Mouse (Mus musculus): ENCODE results near the gene Ctrb1.

Ctrb1 gene

DNA sequence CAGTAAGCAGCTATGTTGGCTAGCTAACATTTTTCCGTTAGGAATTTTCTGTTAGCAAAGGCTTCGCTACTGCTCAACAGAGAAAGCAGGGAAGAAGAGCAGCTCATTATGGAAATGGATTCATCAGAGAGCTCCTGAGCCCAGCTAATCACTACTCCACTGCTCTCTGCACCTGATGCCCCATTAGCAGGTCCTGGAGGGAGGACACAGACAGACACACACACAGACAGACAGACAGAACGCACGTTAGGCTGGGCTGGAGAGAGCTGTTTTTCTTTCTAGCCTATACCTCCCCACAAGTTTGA lies 26.6 kb upstream of the Ctrb1 start:
- DNase-seq (ENCODE audit: low read depth, low spot score), result no peak

GRCm38 (mm10) chr8:111716603-111717487 lies 26.0 kb upstream of the Ctrb1 start:
- DNase-seq (ENCODE audit: low read depth, low spot score), result no peak

GRCm38 (mm10) chr8:111715514-111715913 lies 24.7 kb upstream of the Ctrb1 start:
- DNase-seq (ENCODE audit: low read depth, low spot score), result no peak

GRCm38 (mm10) chr8:111714295-111714694 lies 23.5 kb upstream of the Ctrb1 start:
- DNase-seq (ENCODE audit: low read depth, low spot score), result no peak

DNA sequence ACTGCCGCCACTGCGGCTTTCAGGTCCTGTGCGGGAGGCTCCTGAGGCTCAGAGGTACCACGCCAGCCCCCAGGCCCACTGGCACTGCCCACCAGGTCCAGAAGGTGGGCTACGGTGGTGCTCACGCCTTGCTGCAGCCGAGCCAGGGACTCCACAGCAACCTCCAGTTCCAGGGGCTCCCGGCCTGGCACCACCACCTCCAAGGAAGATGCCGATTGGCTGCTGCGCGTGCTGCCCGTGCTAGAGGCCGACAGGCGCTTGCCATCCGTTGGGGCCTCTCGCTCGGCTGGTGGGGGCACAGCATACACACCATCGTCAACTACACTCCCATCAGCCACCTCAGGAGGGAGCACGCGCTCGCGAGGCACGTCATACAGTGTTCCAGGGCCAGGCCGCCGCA lies 23.0 kb upstream of the Ctrb1 start:
- no peak for DNase-seq (ENCODE audit: low read depth, low spot score)

GRCm38 (mm10) chr8:111713291-111713690 lies 22.5 kb upstream of the Ctrb1 start:
- no peak for DNase-seq (ENCODE audit: low read depth, low spot score)

DNA sequence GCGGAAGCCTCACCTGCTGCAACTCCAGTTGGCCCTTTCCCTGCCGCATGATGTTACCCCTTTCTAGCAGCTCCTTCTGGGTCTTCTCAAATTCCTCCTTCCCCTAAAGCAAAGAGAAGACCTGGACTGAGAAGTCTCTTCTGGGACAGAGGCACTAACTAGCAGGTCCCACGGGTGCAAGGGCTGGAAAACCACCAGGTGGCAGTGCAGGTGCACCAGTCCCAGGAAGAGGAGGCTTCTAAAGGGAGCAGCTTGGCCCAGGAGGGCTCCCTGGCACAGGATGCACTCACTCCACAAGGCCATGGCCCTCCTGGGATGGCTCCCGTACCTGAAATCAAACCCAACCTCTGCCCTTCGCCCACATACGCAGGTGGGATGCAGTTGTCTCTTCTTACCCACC lies 21.8 kb upstream of the Ctrb1 start:
- DNase-seq (ENCODE audit: low read depth, low spot score), result peak; percentile 58

DNA sequence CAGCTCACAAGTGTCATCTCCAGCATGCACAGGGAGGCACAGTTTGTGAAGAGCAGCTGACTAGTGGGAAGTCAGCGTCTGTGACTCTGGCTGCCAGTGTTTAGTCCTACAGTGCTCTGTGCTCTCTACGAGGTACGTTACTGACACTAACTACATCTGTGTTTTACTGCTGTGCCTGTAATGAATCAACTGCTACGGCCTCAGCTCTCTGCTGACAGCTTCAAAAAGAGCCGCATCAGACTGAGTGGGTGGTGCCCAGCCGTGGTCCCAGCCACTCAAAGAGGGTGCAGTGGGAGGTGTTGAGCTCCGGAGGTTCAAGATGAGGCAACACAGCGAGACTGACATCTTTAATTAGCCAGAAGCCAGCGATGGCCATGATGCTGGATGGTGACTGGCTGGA lies 21.3 kb upstream of the Ctrb1 start:
- DNase-seq (ENCODE audit: low read depth, low spot score), result no peak

- DNase-seq (ENCODE audit: low read depth, low spot score), result no peak
Observed at GRCm38 (mm10) chr8:111710777-111711485, 20.1 kb upstream of the Ctrb1 start.

- DNase-seq (ENCODE audit: low read depth, low spot score), result no peak
Observed at GRCm38 (mm10) chr8:111709223-111709622, 18.4 kb upstream of the Ctrb1 start.

DNA sequence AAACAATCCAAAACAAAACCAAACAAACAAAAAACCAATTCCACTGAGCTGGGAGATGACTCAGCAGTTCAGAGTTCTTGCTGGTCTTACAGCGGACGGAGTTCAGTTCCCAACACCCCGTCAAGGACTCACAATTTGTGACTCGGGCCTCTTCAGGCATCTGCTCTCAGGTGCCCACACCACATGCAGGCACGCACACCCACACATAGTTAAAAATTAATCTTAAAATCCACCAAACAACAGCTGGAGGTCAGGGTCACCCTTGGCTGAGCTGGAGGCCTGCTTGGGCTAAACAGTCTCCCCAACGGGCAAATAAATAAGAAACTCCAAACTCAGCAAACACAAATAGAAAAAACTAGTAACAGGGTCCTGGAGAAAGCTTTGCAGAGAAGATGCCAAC lies 17.5 kb upstream of the Ctrb1 start:
- no peak for DNase-seq (ENCODE audit: low read depth, low spot score)

DNA sequence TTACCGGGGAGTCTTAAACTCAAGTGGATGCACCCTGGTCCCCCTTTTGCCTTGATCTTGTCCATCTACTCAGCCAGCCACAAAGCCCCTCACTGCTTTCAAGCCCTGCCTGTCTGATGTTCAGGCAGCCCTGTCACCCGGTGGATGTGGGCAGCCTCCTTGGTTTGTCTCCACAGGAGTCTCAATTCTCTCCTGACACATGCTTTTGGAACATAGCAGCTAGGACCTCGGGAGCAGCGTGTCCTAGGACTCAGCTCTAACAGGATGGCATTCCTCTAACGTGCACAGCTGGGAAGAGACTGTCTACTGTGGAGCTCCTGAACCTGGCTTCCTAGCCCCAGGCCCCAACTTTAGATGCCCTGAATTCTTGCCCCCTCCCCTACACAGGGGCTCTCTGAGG lies 14.9 kb upstream of the Ctrb1 start:
- no peak for DNase-seq (ENCODE audit: low read depth, low spot score)

DNA sequence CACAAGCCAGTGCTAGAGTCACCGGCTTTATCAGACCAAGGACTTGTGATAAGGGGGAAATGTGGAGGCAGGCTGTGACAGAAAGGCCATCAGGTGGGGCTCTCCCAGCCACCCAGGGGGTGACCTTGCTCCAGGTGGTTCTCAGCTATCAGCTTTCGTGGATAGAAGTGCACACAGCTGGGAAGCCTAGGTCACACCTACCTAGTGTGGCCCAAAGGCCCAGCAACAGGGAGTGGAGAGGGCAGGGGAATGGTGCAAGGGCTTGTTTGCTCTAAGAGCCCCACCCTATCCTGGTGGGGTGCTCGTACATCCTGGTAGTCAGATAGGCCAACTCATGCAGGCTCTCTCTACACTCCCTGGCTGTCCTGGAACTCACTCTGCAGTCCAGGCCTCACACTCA lies 14.4 kb upstream of the Ctrb1 start:
- no peak for DNase-seq (ENCODE audit: low read depth, low spot score)

- DNase-seq (ENCODE audit: low read depth, low spot score), result no peak
Observed at GRCm38 (mm10) chr8:111704585-111704984, 13.8 kb upstream of the Ctrb1 start.

DNA sequence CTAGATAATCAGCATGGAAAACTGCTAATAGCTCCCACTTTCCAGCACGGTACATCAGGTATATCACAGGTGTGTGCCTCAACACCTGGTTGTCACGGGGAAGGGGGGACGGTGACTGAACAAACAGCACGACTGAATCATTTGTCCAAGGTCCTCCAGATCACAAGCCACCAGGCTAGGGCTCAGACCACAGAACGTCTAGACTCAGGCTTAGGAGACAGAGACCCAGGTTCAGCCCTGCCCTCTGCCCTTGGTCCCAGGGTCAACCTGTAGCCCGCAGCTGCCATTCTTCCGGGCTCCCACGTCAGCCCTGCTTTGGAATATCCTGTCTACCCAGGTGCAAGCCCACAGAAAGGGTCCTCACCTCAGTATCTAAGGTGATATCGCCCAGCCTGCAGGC lies 10.6 kb upstream of the Ctrb1 start:
- no peak for DNase-seq (ENCODE audit: low read depth, low spot score)

GRCm38 (mm10) chr8:111700740-111701139 lies 9.9 kb upstream of the Ctrb1 start:
- DNase-seq (ENCODE audit: low read depth, low spot score), result no peak

DNA sequence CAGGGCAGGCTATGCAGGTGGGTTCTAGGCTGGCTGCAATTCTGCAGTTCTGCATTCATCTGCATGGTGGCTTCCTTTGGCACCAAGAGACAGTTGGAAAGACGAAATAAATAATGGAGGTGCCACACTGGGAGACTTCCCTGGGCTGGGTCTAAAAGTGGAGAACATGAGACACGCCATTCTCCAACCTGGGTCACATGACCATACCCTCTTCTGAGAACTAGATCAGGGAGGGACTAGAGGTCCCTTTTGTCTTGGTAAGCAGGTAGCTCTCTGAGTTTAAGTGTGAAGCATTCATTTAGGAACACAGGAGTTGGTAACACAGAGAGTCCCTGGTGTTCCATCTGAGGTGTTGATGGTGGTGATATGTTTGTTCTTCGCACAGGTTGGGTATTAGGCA lies 9.4 kb upstream of the Ctrb1 start:
- DNase-seq (ENCODE audit: low read depth, low spot score), result no peak

- no peak for DNase-seq (ENCODE audit: low read depth, low spot score)
Observed at GRCm38 (mm10) chr8:111699035-111699434, 8.2 kb upstream of the Ctrb1 start.

DNA sequence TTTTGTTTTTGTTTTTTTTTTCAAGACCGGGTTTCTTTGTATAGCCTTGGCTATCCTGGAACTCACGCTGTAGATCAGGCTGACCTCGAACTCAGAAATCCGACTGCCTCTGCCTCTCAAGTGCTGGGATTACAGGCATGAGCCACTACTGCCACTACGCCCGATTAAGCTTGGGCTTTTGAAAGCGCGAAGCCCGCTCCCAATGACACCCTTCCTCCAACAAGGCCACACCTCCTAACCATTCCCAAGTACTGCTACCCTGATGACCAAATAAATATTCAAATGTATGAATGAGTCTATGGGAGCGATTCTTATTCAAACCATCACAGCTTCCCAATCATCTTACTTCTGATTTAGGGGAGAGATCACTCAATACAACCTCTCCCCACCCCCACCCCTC lies 6.8 kb upstream of the Ctrb1 start:
- no peak for DNase-seq (ENCODE audit: low read depth, low spot score)

- DNase-seq (ENCODE audit: low read depth, low spot score), result no peak
Observed at GRCm38 (mm10) chr8:111695441-111695840, 4.6 kb upstream of the Ctrb1 start.

DNA sequence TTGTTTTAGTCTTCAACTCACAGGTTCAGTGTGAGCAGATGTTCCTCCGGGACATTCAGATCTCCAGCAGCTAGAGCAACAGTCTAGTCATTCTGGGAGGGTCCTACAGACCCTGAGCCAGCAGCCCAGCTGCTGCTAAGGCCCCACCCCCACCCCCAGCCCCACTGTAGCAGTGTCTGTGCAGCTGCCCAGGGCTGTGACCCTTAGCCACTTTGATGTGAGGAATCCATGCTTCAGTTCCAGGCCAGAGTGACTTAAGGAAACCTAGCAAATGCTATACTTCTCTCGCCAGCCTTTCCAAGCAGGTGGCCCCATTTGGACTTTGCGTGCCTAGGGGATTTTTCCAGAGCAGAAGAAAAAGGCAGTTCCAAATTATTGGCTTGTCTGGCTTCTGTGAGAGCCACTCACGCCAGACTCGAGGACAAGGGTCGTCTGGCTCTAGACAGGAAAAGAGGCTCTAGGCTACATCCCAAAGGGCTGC lies 2.5 kb upstream of the Ctrb1 start:
- DNase-seq (ENCODE audit: low read depth, low spot score), result no peak

DNA sequence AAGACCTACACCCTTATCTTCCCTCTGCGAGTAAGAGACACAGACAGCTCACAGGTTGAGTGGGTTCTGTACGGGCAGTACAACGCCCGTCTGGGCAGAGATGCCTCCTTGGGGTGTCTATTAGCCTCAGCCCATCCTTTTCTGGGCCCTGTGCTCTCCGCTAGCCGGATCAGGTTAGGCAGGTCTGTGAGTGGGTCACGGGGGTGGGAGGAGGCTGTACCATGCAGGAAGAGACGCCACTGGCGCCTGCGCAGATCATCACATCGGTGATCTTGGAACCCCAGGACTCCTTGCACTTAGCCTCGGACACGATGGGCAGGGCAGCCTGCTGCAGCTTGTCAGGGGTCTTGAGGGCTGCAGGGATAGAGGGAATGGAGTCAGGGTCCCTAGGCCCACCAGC lies 3.9 kb downstream of the Ctrb1 start:
- DNase-seq (ENCODE audit: low read depth, low spot score), result no peak

- DNase-seq (ENCODE audit: low read depth, low spot score), result no peak
Observed at GRCm38 (mm10) chr8:111682521-111682920, 8.3 kb downstream of the Ctrb1 start.

All from CD4-positive helper T cell, adult 2 months (primary cell).